Mouse (Mus musculus): ENCODE data around the gene Rhag.
A peak's percentile ranks its signal among the peaks of the same experiment; 100 is the strongest.

Gene Rhag

GRCm38 (mm10) chr17:40810934-40811333 lies at the start of gene Rhag:
Gene Rhag, plus strand, starts transcription at chr17:40811126.
- no peak for DNase-seq

GRCm38 (mm10) chr17:40763662-40764061 lies 47.3 kb upstream of the Rhag start:
- no peak for DNase-seq

- DNase-seq: no peak
Observed at GRCm38 (mm10) chr17:40767120-40767519, 43.8 kb upstream of the Rhag start.

- DNase-seq: no peak
Observed at GRCm38 (mm10) chr17:40789877-40790276, 21.0 kb upstream of the Rhag start.

- peak; percentile 19 to 36 for DNase-seq
Observed at GRCm38 (mm10) chr17:40793921-40794854, 16.7 kb upstream of the Rhag start.

GRCm38 (mm10) chr17:40802707-40803340 lies 8.1 kb upstream of the Rhag start:
- no peak for DNase-seq

GRCm38 (mm10) chr17:40806550-40806949 lies 4.4 kb upstream of the Rhag start:
- no peak for DNase-seq

- no peak for DNase-seq
Observed at GRCm38 (mm10) chr17:40806953-40807572, 3.9 kb upstream of the Rhag start, which contains the start of gene Crisp2. Gene Crisp2, minus strand, starts transcription at chr17:40807003.

GRCm38 (mm10) chr17:40808071-40808470 lies 2.9 kb upstream of the Rhag start:
- DNase-seq: no peak

- DNase-seq: no peak
Observed at GRCm38 (mm10) chr17:40811560-40811959, 634 bp downstream of the Rhag start.

- DNase-seq: no peak
Observed at GRCm38 (mm10) chr17:40812259-40812658, 1.3 kb downstream of the Rhag start.

GRCm38 (mm10) chr17:40817340-40817943 lies 6.5 kb downstream of the Rhag start:
- DNase-seq: no peak

- DNase-seq: no peak
Observed at GRCm38 (mm10) chr17:40821477-40821876, 10.6 kb downstream of the Rhag start.

- DNase-seq: peak; percentile 2 to 19
Observed at GRCm38 (mm10) chr17:40823817-40824216, 12.9 kb downstream of the Rhag start.

- peak; percentile 43 to 50 for DNase-seq
Observed at GRCm38 (mm10) chr17:40824549-40824948, 13.6 kb downstream of the Rhag start.

- peak; percentile 5 to 6 for DNase-seq
Observed at GRCm38 (mm10) chr17:40831870-40832269, 20.9 kb downstream of the Rhag start.

GRCm38 (mm10) chr17:40837308-40837707 lies 26.4 kb downstream of the Rhag start:
- DNase-seq: peak; percentile 39 to 64

GRCm38 (mm10) chr17:40855065-40855464 lies 44.1 kb downstream of the Rhag start:
- peak; percentile 34 to 49 for DNase-seq

GRCm38 (mm10) chr17:40868952-40869747 lies 58.2 kb downstream of the Rhag start:
- no peak for DNase-seq

GRCm38 (mm10) chr17:40872626-40873025 lies 61.7 kb downstream of the Rhag start:
- peak; percentile 14 to 15 for DNase-seq

- no peak for DNase-seq
Observed at GRCm38 (mm10) chr17:40873582-40874011, 62.7 kb downstream of the Rhag start.

- DNase-seq: no peak
Observed at GRCm38 (mm10) chr17:40874701-40875100, 63.8 kb downstream of the Rhag start.

Measured in cerebellum, postnatal 10 days (tissue).